Mouse (Mus musculus): ENCODE data around the gene Iqschfp. TPM values are rescaled to one million over a fixed set of nuclear protein-coding genes. Genes with fewer than 3 reads are reported as not detected.

The Iqschfp gene
- polyA plus RNA-seq, 1 experiment, result not detected

DNA sequence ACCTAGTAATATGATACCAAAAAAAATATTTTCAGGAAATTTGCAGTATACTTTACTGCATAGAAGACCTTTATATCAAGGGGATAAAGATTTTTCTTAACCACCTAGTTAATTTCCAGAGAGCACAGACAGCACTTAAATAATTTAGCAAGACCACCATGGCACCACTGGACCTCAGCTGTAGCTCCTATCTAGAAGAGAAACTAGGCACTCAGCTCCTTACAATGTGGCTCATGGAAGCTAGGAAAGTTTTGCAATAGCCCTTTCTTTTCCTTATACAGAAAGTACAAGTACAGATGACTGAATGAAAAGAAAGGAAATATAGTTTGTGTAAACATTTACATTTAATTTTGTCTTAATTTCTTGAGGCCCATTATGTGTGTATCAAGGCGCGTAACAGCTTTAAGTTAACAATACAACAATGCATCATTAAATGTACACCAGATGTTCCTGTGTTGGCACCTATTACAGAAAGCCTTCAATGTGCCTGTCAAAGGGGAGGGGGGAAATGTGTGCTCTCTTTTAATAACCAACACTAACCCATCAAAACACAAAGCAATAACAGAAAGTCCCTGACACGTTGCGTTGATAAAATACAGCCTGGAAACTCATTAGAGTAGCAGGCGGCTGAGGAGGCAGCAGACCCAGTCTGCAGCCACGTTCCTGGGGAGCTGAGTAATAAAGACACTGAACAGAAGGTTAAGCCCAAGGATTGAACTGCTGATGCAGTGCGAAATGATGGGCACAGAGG lies 391.0 kb downstream of the Iqschfp start:
- no peak for TF ChIP-seq POLR2A (IDR thresholded peaks at IDR 0.05; ENCODE audit: control insufficient read depth, extremely low read depth, insufficient read depth, low read length, poor library complexity)
- no peak for TF ChIP-seq CTCF (IDR thresholded peaks at IDR 0.05; ENCODE audit: borderline replicate concordance, control insufficient read depth, extremely low read depth, insufficient read depth, low read length, poor library complexity)
- Histone ChIP-seq H3K4me3 (ENCODE audit: control insufficient read depth, insufficient read depth, low read length) (no peak overlapping the region), H3K27me3 (ENCODE audit: control insufficient read depth, insufficient read depth, low read length) (no peaks in the 10 kb centered on the region), H3K4me1 (replicated peaks; ENCODE audit: control insufficient read depth, insufficient read depth, low read length) (no peaks in the 10 kb centered on the region), H3K27ac (ENCODE audit: control insufficient read depth, insufficient read depth, low read length) (no peak overlapping the region), H3K36me3 (ENCODE audit: control insufficient read depth, insufficient read depth, low read length) (no peaks in the 10 kb centered on the region)
- DNase-seq, result no peak
- 75% methylated on average over 7 of the region's 7 CpGs for WGBS

DNA sequence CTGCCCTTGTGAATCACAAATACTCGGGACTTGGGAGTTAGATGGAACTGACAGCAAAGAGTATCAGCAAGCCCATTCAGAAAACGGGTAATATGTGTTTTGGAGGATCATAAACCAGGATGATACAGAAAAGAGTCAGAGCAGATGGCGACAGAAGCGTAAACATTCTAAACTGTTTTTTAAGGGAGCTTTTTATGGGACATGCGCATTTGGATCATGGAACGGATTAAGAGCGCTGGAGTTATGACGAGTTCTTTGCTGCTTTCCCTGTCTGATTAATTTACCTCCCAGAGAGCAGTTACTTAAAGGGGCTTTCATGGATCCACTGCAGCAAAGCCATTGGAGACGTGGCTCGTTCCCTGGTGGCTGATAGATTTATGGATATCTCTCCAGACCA lies 391.6 kb downstream of the Iqschfp start:
- no peaks in the 10 kb centered on the region for H3K27me3 ChIP-seq (ENCODE audit: control insufficient read depth, insufficient read depth, low read length)
- H3K36me3 ChIP-seq (ENCODE audit: control insufficient read depth, insufficient read depth, low read length), result no peaks in the 10 kb centered on the region
- DNase-seq, result no peak
- TF ChIP-seq CTCF (IDR thresholded peaks at IDR 0.05; ENCODE audit: borderline replicate concordance, control insufficient read depth, extremely low read depth, insufficient read depth, low read length, poor library complexity), result no peak
- TF ChIP-seq POLR2A (IDR thresholded peaks at IDR 0.05; ENCODE audit: control insufficient read depth, extremely low read depth, insufficient read depth, low read length, poor library complexity), result no peak
- no peak overlapping the region for H3K4me3 ChIP-seq (ENCODE audit: control insufficient read depth, insufficient read depth, low read length)
- no peaks in the 10 kb centered on the region for H3K4me1 ChIP-seq (replicated peaks; ENCODE audit: control insufficient read depth, insufficient read depth, low read length)
- 80% methylated on average over 10 of the region's 10 CpGs for WGBS
- H3K27ac ChIP-seq (ENCODE audit: control insufficient read depth, insufficient read depth, low read length), result no peak overlapping the region

DNA sequence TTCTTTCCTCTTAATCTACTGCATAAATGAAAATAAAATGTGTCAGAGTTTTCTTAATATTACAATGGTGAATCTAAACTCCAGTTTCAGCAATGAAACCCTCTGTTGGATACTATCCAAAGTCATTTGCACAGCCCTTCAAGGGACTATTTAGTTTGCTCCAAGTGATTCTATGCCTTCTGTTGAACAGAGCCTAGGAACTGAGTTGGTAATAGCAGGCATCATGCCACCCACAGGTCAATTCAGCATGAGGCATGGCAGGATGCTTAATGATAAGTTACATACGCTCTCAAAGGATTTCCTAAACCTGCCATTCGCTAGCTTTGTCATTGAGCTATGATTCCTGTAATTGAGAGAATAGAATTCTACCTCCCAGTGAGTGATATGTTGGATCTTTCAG lies 392.5 kb downstream of the Iqschfp start:
- H3K4me1 ChIP-seq (replicated peaks; ENCODE audit: control insufficient read depth, insufficient read depth, low read length), result no peaks in the 10 kb centered on the region
- H3K27ac ChIP-seq (ENCODE audit: control insufficient read depth, insufficient read depth, low read length), result no peak overlapping the region
- TF ChIP-seq CTCF (IDR thresholded peaks at IDR 0.05; ENCODE audit: borderline replicate concordance, control insufficient read depth, extremely low read depth, insufficient read depth, low read length, poor library complexity), result no peak
- no peak for TF ChIP-seq POLR2A (IDR thresholded peaks at IDR 0.05; ENCODE audit: control insufficient read depth, extremely low read depth, insufficient read depth, low read length, poor library complexity)
- H3K4me3 ChIP-seq (ENCODE audit: control insufficient read depth, insufficient read depth, low read length), result no peak overlapping the region
- DNase-seq, result no peak
- 94% methylated on average over 2 of the region's 2 CpGs for WGBS
- no peaks in the 10 kb centered on the region for H3K36me3 ChIP-seq (ENCODE audit: control insufficient read depth, insufficient read depth, low read length)
- no peaks in the 10 kb centered on the region for H3K27me3 ChIP-seq (ENCODE audit: control insufficient read depth, insufficient read depth, low read length)

DNA sequence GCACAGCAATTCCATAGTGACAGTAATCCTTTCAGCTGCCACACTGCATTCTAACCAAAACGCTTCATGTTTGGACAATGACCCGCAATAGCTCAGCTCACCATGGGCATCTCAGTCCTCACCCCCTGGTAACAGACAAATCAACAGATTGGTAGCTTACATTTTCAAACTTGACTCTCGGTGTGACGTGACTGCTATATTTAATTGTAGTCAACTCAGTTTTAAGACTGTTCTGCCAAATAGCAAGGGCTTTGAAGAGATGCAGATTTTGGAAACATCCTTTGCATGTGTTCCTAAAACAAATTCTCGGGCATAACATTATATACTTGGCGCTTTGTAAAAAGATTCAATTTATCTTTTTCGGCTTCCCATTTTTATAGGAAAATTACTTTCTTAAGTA lies 404.7 kb downstream of the Iqschfp start:
- 95% methylated on average over 7 of the region's 7 CpGs for WGBS
- DNase-seq, result no peak
- H3K27me3 ChIP-seq (ENCODE audit: control insufficient read depth, insufficient read depth, low read length), result no peaks in the 10 kb centered on the region
- no peaks in the 10 kb centered on the region for H3K4me1 ChIP-seq (replicated peaks; ENCODE audit: control insufficient read depth, insufficient read depth, low read length)
- no peaks in the 10 kb centered on the region for H3K36me3 ChIP-seq (ENCODE audit: control insufficient read depth, insufficient read depth, low read length)
- no peak overlapping the region for H3K27ac ChIP-seq (ENCODE audit: control insufficient read depth, insufficient read depth, low read length)
- TF ChIP-seq CTCF (IDR thresholded peaks at IDR 0.05; ENCODE audit: borderline replicate concordance, control insufficient read depth, extremely low read depth, insufficient read depth, low read length, poor library complexity), result no peak
- TF ChIP-seq POLR2A (IDR thresholded peaks at IDR 0.05; ENCODE audit: control insufficient read depth, extremely low read depth, insufficient read depth, low read length, poor library complexity), result no peak
- no peak overlapping the region for H3K4me3 ChIP-seq (ENCODE audit: control insufficient read depth, insufficient read depth, low read length)

DNA sequence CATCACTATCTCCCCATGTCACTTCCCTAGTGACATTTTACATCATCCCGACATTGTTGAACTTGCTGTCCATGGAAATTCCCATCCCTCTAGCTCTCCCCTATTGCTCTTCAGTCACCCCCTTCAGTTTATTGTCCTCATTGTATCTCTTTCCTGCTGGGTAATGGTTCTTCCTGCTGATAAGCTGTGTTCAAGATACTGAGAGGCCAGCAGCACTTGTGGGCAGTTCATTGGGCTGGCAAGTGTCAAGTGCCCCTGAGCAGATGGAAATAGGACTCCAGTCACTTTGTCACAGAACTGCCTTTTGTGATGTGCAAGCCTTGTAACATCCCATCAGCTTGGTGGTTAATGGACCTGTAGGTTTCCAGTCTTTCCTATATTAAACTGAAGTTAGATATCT lies 413.6 kb downstream of the Iqschfp start:
- TF ChIP-seq CTCF (IDR thresholded peaks at IDR 0.05; ENCODE audit: borderline replicate concordance, control insufficient read depth, extremely low read depth, insufficient read depth, low read length, poor library complexity) (no peak), POLR2A (IDR thresholded peaks at IDR 0.05; ENCODE audit: control insufficient read depth, extremely low read depth, insufficient read depth, low read length, poor library complexity) (no peak)
- 8% methylated on average over 1 of the region's 1 CpGs for WGBS
- H3K4me3 ChIP-seq (ENCODE audit: control insufficient read depth, insufficient read depth, low read length), result no peak overlapping the region
- no peaks in the 10 kb centered on the region for H3K4me1 ChIP-seq (replicated peaks; ENCODE audit: control insufficient read depth, insufficient read depth, low read length)
- H3K27me3 ChIP-seq (ENCODE audit: control insufficient read depth, insufficient read depth, low read length), result no peaks in the 10 kb centered on the region
- no peaks in the 10 kb centered on the region for H3K36me3 ChIP-seq (ENCODE audit: control insufficient read depth, insufficient read depth, low read length)
- no peak for DNase-seq
- H3K27ac ChIP-seq (ENCODE audit: control insufficient read depth, insufficient read depth, low read length), result no peak overlapping the region

DNA sequence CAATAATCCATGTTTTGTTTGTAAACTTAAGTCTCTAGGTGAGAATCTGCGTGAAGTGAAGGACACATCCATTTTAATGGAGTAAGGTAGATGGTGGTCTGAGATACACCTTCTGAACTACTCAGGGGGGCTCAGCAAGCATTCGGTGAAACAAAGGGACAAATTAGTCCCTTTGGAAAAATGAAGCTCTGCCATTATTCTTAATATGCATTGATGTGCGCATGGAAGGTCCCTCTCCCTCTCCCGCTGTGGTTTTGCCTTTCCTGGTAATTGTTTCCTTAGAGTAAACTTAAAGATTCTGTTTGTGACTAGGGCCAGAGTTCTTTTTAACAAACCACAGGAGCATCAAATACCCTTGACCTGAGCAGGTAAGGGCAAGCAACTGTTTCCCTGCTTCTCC lies 414.7 kb downstream of the Iqschfp start:
- H3K36me3 ChIP-seq (ENCODE audit: control insufficient read depth, insufficient read depth, low read length), result no peaks in the 10 kb centered on the region
- no peak overlapping the region for H3K27ac ChIP-seq (ENCODE audit: control insufficient read depth, insufficient read depth, low read length)
- TF ChIP-seq POLR2A (IDR thresholded peaks at IDR 0.05; ENCODE audit: control insufficient read depth, extremely low read depth, insufficient read depth, low read length, poor library complexity) (no peak), CTCF (IDR thresholded peaks at IDR 0.05; ENCODE audit: borderline replicate concordance, control insufficient read depth, extremely low read depth, insufficient read depth, low read length, poor library complexity) (no peak)
- H3K4me1 ChIP-seq (replicated peaks; ENCODE audit: control insufficient read depth, insufficient read depth, low read length), result no peaks in the 10 kb centered on the region
- WGBS, result 60% methylated on average over 4 of the region's 4 CpGs
- H3K4me3 ChIP-seq (ENCODE audit: control insufficient read depth, insufficient read depth, low read length), result no peak overlapping the region
- DNase-seq, result no peak
- H3K27me3 ChIP-seq (ENCODE audit: control insufficient read depth, insufficient read depth, low read length), result no peaks in the 10 kb centered on the region

DNA sequence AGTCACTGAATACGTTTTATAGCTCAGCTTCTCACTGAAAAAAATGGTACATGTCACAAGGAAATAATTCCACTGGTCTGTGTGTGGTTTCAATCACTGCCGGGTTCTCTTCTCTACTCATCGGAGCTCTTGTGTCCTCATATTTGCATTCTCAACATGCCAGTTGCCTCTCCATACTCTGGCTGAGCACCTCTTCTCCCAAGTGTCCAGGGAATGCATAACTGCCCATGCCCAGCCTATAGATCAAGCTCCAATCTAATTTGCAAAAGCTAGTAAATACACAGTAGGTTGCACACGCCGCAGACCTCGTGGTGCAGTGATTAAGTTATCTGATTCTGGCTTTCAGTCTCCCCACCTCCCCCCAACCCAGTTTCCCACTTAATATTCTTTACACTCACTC lies 433.5 kb downstream of the Iqschfp start:
- TF ChIP-seq CTCF (IDR thresholded peaks at IDR 0.05; ENCODE audit: borderline replicate concordance, control insufficient read depth, extremely low read depth, insufficient read depth, low read length, poor library complexity), result no peak
- TF ChIP-seq POLR2A (IDR thresholded peaks at IDR 0.05; ENCODE audit: control insufficient read depth, extremely low read depth, insufficient read depth, low read length, poor library complexity), result no peak
- WGBS, result 87% methylated on average over 6 of the region's 6 CpGs
- no peaks in the 10 kb centered on the region for H3K4me1 ChIP-seq (replicated peaks; ENCODE audit: control insufficient read depth, insufficient read depth, low read length)
- no peaks in the 10 kb centered on the region for H3K27me3 ChIP-seq (ENCODE audit: control insufficient read depth, insufficient read depth, low read length)
- H3K36me3 ChIP-seq (ENCODE audit: control insufficient read depth, insufficient read depth, low read length), result no peaks in the 10 kb centered on the region
- H3K4me3 ChIP-seq (ENCODE audit: control insufficient read depth, insufficient read depth, low read length), result no peak overlapping the region
- no peak for DNase-seq
- H3K27ac ChIP-seq (ENCODE audit: control insufficient read depth, insufficient read depth, low read length), result no peak overlapping the region

All from thymus, adult 2 months (tissue).